Mouse (Mus musculus) kidney, postnatal 10 days (tissue): ENCODE data around the gene Abhd10.

Experiments used
- DNase-seq: peaks from one replicate; pipeline ENCODE4 v3.0.0; 2021; ENCODE audit warnings: mixed read lengths

Gene Abhd10

GRCm38 (mm10) chr16:45724061-45724741 is 18.6 kb downstream of the Abhd10 start, which contains the start of gene Tagln3:
TSS of gene Tagln3 (minus strand) at chr16:45724608.
- DNase-seq: peak; percentile 40

DNA sequence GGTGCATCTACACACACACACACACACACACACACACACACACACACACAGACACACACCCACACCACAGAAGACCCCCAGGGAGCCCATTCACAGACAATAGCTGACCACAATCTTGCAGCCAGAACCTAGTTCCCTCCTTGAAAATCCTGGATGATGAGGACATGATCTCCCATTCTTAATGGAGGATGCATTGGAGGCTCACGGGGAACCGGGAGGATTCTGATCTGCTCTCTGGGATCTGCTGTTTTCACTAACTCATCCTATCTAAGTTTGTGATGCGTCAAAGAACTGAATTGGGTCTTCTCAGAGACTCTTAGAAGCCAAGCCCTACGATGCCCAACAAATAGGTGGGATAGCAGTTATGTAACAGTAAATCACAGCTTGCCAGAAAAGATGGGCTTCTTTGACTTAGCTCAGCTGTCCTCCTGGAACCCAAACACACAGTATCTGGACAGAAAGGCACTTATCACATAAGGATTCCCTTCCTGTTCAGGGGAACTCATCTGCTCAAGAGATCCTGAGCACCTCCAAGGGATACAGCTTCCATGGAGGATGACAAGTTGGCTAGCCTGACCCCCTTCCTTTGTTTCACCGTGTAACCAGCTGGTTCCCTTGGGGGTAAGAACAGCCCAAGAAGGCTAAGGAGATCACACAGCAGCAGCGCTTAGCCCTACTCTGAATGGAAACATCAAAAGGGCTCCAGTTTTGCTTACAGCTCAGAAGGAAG is 19.4 kb downstream of the Abhd10 start:
- DNase-seq: no peak

DNA sequence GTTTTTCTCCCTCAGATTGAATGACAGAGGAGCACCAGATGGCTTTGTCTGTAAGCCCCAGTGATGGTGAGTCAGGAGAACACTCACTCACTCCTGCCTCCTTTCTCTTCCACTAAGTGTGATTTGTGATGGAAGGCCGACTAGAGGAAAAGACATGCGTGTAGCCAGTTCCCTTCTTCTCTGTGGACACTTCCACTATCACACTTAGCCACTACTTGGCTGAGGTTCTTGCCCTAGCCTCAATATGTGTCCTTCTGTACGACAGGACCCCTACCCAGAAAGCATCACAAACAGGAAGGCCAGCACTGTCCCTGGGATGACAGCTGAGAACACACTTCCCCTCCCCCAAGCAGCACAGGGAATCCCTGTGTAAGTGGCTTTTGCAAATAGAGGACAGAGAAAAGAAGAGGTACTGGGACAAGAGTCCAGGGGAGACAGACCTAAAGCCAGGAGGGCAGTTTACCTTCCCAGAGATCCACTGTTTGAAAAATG is 20.2 kb downstream of the Abhd10 start:
- DNase-seq: no peak

- no peak for DNase-seq
Observed at GRCm38 (mm10) chr16:45720022-45720630, 22.6 kb downstream of the Abhd10 start.

DNA sequence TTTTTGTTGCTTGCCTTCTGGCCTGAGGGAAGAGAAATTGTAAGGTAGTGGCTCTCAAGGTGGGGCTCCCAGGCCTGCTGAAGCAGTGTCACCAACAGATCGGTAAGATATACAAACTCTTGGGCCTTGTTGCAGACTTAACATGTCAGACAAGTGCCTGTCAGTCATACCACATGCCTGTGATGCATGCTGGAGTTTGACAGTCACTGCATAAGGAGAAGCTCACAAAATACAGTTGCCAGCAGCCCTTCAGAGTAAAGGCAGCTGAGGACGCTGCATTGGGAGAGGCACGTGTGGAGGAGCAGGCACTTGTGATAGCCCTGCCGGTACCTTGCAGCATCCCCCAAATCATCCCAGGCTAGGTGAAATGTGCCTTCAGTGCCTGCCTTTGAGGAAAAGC is 24.5 kb downstream of the Abhd10 start:
- DNase-seq: no peak

GRCm38 (mm10) chr16:45714489-45715150 is 28.1 kb downstream of the Abhd10 start:
- DNase-seq: no peak

- DNase-seq: no peak
Observed at GRCm38 (mm10) chr16:45713878-45714277, 28.9 kb downstream of the Abhd10 start.

- DNase-seq: no peak
Observed at GRCm38 (mm10) chr16:45713261-45713660, 29.5 kb downstream of the Abhd10 start.

DNA sequence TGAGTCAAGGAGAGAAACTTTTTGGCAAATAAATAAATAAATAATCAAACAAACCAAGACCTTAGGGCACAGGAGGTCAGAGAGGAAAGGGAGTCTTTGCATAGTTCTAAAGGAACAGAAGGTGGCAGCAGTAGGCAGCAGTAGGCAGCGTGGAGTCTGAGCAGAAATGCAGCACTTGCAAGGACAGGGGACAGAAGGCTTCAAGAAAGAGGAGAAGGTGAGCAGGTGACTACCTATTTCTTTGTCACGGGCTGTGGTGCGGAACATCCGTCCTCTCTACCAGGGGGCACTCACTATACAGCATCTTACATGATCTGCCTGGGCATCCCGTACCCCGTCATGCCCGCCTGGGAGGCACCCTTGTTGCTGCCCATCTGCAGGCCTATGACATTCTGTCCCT is 31.5 kb downstream of the Abhd10 start:
- peak; percentile 25 for DNase-seq

GRCm38 (mm10) chr16:45699301-45699700 is 43.5 kb downstream of the Abhd10 start:
- DNase-seq: no peak

GRCm38 (mm10) chr16:45697996-45698395 is 44.8 kb downstream of the Abhd10 start:
- no peak for DNase-seq

DNA sequence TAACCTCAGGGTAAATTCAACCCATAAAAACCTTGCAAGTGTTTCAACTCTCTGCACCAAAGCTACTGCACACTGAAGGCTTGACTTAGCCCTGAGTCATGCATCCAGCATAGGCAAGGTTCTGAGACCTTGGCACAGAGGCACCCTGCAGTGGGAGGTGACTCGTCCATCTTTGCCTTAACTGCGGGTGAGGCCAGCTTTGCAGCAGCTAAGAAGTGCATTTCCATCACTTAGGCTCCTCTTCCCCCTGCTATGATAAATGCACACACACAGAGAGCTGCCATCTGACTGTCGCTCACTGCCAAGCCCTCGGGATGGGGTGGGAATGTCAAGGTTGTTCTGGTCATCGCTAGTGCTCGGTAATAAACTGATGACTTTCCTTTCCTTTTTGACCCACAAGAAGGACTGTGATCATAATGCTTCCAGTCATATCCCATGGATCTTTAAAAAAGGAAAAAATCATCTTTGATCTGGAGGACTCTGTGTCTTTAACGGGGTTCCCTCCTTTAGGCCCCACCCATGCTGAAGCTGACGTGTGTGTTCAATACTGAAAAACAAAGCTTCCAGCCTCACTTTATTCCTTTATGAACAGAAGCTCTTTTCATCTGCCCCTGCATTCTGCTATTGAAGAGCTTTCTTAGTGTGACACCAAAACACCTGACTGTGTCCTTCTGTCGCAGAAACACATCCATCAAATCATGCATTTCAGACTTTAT is 47.2 kb downstream of the Abhd10 start:
- DNase-seq: no peak

- no peak for DNase-seq
Observed at GRCm38 (mm10) chr16:45693558-45693957, 49.2 kb downstream of the Abhd10 start, which contains the start of gene Tmprss7. TSS of gene Tmprss7 (minus strand) at chr16:45693658.

- no peak for DNase-seq
Observed at GRCm38 (mm10) chr16:45692851-45693250, 49.9 kb downstream of the Abhd10 start.

- no peak for DNase-seq
Observed at GRCm38 (mm10) chr16:45690178-45690577, 52.6 kb downstream of the Abhd10 start.

GRCm38 (mm10) chr16:45686833-45687232 is 55.9 kb downstream of the Abhd10 start:
- no peak for DNase-seq

GRCm38 (mm10) chr16:45685295-45685694 is 57.5 kb downstream of the Abhd10 start:
- no peak for DNase-seq

GRCm38 (mm10) chr16:45684815-45685214 is 57.9 kb downstream of the Abhd10 start:
- DNase-seq: peak; percentile 88
